Mouse (Mus musculus) spleen, embryonic (tissue): ENCODE data around the gene Acpp.

ENCODE experiments used
- CTCF ChIA-PET: fragments of 350-600 bp; sonication (Branson Sonifier 250); formaldehyde crosslinking; loops from one replicate; lab custom pipeline; 2022; lab: Charles Lee

Acpp gene

DNA sequence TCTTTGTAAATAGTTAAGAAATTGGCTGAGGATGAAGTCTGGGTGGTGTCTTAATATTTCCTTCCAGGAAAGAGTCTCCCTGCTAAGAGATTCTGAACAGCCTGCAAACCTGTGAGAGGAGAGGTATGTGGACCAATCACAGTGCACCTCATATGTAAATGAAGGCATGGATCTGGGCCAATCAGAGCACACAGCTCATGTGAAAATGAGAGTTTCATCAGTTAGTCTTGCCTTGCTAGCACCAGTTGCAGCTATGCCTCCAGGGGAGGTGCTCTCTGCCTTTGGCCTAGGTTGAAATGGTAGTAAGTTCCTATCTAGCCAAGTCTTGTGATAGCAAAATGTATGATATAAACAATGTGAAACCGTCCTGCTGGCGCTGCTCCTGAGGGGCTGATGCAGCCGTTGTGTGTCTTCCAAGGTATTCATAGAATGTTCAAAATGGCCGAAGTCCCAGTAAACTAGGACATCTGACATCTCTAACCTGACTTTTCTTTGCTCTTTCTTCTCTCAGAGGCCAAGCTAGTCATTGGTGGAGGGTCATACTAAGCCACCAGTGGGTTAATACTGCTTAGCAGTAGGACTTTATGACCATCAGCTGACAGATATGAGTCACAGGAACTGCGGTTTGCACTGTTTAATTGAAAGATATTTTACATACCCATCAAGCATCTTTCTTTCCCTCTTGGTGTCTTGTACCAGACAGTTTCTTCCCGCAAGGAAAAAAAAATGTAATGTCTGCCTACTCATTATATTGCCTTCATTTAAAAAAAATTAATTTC lies 32.0 kb downstream of the Acpp start:
- CTCF ChIA-PET = no interaction called here

DNA sequence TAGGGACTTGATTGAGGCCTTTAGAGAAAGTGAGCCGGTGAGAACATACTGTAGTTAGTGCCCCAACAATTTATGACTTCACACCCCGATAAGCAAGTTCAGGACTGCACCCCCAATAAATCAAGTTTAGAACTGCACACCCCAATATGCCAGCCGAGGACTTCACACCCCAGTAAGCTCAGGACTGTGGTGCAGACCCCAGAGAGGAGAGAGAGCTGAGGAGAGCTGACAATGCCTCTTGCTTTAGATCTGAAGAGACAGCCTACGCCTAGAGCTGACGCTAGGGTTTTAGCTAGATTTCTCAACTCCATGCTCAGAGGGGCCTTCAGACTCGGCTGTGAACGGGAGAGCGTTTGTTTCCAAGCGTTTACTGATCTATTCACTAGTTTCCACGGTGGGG lies 32.7 kb downstream of the Acpp start:
- CTCF ChIA-PET = no interaction called here

DNA sequence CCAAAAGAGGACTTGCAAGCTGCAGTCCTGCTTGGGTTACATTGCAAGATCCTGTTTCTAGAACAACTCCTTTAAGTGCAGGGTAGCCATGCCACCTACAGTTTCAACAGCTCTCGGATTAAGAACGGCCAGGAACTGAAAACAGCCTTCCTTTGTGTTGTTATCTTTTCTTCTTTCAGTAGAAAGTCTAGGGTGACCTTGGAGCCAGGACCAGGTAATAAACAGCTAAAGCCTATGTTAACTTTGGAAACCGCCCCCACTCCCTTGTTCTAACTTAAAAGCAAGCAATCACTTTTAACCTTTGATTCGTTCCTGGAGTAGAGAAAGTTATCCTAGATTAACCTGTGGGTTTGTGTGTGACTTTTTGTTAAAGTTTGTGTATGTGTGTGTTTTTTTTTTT lies 33.2 kb downstream of the Acpp start:
- CTCF ChIA-PET = no interaction called here

DNA sequence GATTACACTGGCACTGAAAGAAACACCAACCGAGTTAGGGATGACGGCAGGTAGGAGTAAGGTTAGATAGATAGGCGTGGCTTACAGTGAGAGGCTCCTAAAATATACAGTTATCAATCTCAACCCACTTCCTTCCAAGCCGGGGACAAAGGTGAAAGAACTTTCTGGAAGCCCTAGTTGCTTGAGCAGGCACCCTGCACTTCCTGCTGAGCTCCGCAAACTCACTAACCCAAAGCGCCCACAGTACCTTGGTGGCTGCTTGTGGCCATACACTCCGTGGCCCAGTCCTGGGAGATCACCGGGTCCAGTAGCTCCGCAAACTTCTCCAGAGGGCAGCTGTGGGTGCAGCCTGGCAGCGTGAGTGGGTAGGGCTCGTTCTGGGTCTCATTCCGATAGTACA lies 37.0 kb downstream of the Acpp start:
- CTCF ChIA-PET = no interaction called here

DNA sequence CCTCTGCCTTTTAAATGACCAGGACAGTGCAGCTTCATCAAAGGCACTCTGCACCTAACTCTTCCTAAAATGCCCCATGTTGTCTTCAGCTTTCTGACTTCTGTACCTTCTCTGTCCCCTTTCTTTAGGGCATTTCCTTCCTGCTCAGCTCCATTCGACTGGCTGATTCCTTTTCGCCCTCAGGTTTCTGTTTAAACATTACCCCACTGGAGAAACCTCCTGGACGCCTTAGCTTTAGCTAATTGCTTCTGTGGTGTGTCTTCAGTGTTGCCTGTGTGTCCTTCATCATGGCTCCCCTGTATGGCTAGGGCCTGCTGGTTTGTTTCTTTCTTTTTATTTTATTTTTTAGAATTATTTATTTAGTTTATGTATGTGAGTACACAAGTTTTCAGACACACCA lies 40.5 kb downstream of the Acpp start:
- CTCF ChIA-PET = no interaction called here

DNA sequence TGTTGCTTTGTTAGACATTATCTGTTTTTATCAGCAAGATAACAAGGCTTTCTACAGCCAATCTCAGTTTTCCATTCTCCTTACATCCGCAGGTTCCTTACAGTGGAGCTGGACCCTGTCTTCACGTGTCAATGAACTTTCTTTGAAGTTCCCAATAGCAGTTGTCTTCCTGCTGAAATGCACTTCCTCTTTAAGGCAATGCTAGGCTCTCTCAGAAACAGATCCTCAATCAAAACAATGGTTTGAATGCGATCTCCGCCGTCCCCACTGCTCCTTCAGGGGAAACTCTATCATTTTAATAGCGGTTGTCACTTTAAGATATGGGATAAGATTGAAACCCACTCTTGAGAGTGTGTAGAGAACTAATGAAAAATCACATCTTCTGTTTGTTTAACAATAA lies 52.6 kb downstream of the Acpp start:
- CTCF ChIA-PET = no interaction called here

DNA sequence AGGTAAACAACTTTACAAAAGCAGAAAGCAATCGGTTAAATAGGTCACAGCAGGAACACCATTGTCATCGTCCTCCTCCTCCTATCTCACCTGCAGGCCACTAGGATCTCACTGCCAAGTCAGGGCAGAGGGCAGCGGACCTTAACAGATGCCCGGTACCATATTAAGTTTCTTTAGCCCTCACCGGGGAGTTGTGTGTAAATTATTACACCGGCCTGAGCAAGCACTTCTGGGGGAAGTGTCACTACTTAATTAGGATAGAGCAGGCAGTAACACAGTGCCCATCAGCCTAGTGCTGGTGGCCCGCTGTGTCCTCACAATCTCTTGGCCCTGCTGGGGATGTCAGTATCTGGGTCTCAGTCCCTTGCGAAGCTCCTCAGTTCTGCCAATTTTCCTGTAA lies 55.0 kb downstream of the Acpp start:
- CTCF ChIA-PET = no interaction called here

DNA sequence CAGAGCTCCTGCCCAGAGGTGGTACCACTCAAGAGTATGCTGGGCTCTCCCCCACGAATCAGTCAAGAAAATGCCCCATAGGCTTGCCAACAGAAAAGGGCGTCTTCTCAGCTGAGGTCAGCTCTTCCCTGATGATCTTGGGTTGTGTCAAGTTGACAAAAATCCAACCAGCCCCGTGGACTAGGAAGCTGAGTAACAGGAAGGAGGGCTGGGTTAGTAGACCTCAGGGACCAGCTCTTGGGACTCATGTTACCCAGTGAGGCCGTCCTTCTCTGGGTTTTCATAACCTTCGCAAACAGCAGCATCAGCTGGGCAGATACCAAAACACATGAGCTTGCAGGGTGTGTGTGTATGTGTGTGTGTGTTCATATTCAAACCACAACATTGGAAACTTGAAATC lies 55.8 kb downstream of the Acpp start:
- CTCF ChIA-PET = no interaction called here

DNA sequence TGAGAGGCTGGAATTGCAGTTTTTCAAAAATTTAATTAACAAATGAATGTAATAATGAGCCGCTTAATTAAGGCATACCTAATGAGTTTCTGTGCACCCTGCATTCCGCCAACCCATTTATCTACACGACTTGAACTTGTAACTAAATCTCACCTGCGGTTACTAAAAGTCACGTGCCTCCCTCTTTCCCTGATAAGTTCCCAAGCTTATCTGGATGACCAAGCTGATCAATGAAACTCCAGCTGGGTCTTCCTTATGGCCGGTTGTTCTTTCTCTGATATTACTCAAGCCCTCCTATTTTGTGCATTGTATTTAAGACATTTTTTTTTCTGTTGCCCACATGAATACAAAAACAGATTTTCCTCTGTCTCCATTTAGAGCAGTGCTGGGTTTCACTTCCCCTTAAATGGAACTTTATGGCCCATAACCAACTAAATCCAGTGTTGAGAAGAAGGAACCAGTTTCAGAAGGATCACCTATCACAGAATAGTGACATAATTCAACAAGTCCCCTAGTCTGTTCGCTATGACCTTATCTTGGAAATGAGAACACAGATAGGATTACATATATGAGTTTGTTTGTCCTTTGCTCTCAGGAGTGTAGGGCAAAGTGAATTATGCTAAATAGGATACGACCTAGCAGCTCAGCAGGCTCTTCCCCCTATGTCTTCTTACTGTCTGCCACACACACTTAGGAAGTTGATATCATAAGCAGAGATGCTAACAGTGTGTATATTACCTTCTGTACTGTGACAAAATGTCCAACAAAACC lies 56.6 kb downstream of the Acpp start:
- CTCF ChIA-PET = no interaction called here

DNA sequence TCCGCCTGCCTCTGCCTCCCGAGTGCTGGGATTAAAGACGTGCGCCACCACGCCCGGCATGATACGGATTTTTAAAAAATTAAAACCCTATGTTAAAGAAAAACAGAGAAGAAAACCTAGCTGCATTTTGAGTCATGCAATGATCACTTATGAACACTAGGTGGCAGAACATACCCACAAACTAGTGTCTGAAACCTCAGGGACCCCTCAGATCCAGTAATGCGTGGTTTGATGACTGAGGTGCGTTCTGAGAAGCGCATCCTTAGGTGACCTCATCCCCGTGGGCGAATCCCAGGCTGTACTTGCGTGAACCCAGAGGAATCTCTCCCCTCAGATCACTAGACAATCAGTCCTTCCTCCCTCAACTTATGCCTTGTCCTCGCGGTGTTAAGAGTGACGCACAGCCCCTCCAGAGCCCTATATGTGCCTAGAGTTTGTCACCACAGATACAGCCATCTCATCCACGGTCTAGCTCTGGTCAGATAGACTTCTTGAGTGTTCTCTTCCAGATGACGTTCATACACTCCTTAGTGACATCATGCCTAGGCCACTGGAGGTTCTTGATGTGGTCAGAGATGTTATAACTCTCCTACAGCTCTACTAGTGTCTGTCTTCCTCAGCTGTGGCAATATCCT lies 59.9 kb downstream of the Acpp start:
- CTCF ChIA-PET = interaction anchor here (0.6 to 0.8 kb wide), 3 partner anchors 28 to 225 kb away, joined by 3 to 11 read pairs (median 9); no protein-coding TSS in a partner anchor

DNA sequence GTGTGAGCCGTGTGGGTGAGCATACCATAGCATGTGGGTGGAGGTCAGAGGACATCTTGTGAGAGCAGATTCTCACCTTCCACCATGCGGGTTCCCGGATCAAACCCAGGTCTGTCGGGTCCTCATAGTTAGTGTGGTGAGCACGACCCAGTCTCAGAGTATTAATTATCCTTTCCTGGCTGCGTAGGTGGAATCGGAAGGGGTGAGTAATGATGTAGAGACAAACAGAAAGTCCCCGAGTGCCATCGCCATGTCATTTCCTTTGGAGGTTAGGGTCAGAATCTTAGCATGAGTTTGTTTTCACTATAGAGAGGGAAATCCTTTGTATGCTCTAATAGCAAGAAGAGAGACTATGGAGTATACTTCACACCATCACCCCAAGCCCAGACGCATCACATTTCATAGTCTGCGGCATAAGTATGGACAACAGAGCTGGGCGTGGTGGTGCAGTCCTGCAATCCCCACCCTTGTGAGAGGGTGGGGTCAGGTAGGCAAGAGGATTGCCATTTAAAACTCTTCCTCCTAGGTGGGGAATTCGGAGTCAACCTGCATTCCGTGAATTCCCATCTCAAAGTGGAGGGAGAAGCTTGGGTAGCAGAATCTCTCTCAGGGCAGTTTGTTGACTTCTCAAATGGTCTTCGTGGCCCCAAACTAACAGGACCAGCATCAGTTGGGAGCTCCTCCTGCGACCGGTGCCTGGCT lies 62.3 kb downstream of the Acpp start:
- CTCF ChIA-PET = no interaction called here

DNA sequence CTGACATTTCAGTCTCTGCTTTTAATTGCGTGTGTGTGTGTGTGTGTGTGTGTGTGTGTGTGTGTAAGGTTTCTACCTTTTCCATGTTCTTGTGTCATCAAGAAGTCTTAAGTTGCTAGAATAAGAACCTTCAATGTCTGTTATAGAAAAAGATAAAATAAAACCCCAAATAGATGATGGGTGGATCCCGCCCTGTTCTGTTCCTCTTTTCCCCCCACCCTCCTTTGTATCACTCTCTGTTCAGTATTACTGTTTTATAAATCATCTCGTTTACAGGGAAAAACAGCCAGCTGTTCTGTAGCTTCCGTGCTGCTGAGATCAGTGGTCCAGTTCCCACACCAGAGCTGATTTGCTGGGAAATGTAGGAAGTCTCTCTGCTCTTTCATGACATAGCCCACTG lies 65.5 kb downstream of the Acpp start:
- CTCF ChIA-PET = no interaction called here

DNA sequence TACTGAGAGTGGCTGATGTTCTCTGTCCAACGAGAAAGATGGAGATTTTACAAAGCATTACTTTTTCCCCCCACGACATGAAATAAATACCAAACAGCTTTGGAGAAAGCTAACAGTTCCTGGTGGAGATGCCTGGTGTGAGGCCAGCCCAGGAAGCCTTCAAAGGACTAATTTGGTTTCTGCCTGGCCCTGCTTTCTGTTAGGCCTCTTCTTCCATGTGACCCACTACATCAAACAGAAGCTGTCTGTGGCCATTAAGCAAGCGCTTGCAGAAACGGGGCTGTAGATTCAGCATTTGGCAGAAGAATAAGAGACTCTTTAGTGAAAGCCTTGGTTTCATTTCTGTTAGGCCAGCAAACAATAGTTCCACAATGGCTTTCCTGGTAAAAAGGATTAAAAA lies 65.9 kb downstream of the Acpp start:
- CTCF ChIA-PET = no interaction called here

DNA sequence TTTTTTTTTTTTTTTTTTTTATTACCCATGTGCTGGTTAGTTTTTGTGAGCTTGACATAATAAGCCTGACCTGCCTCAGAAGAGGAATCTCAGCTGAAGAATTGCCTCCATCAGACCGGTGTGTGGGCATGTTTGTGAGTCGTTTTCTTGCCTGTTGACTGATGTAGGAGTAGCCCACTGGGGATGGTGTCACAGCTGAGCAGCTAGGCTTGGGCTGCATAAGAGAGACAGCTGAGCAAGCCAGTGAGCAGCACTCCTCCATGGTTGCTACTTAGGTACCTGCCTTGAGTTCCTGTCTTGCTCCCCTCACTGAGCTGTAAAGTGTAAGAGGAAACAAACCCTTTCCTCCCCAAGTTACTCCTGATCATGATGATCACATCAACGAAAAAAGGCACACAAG lies 67.6 kb downstream of the Acpp start:
- CTCF ChIA-PET = no interaction called here

DNA sequence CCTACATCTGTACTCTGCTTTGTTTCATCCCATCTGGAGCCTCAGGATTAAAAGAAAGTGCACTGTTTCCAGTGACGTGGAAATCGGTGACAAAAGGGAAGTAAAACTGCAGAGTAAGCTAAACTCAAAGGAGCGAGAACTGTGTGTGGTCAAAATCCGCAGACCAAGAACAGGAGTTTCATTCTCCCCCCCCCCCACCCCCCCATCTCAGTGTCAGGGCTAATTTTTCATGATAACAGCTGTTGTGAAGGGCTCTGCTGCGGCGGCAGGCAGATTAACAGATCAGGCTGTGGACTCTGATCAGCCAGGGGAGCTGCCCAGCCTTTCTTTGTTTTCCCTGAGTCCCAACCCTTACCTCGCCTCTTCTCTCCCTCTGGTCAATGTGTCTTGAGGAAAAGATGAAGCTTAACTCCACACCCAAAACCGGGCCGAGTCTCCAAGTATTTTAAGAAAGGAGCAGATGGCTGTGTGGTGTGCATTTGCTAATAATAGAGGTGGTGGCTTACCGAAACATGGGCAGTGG lies 68.1 kb downstream of the Acpp start:
- CTCF ChIA-PET = no interaction called here

DNA sequence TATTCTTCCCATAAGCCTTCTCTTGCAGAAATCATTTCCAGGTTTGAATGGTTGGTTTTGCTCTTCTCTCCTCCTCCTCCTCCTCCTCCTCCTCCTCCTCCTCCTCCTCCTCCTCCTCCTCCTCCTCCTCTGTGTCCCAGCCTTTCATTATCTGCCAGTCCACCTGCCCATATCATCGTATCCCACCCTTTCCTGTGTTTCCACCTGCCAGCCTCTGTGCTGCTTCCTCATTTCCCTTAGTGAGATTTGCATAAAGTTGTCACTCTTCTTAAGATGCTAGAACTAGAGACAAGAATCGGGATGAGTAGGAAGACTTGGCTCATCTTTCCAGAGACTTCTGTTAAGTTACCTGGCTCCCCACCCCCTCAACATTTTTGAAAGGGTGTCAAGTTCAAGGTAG lies 73.0 kb downstream of the Acpp start:
- CTCF ChIA-PET = no interaction called here

DNA sequence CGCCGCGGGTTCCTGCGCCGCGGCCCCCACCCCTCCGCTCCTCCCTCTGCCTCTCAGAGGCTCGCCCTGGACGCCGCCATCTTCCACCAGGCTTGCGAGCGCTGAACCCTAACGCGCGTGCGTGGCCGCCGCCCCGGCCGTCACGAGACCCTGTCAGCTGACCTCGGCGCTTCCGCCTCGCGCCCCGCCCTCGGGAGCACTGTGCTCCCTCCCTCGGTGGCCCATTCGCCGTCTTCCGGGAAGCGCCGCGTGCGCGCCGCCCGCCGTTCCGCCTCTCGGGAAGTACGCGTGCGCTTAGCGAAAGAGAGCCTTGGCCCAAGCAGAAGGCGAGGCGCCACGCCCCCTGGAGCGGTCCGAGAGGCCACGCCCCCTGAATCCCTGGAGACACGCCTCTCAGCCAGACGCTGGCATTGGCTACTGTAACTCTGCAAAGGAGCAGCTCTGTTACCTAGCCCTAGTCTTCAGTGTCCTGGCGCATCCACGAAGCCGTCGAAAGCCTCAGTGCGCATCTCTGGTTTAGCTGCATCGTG lies 74.7 kb downstream of the Acpp start, which contains the start of gene Dnajc13:
Gene Dnajc13, minus strand, starts transcription at position 108 of the 530 bp plus-strand sequence.
- CTCF ChIA-PET = no interaction called here

DNA sequence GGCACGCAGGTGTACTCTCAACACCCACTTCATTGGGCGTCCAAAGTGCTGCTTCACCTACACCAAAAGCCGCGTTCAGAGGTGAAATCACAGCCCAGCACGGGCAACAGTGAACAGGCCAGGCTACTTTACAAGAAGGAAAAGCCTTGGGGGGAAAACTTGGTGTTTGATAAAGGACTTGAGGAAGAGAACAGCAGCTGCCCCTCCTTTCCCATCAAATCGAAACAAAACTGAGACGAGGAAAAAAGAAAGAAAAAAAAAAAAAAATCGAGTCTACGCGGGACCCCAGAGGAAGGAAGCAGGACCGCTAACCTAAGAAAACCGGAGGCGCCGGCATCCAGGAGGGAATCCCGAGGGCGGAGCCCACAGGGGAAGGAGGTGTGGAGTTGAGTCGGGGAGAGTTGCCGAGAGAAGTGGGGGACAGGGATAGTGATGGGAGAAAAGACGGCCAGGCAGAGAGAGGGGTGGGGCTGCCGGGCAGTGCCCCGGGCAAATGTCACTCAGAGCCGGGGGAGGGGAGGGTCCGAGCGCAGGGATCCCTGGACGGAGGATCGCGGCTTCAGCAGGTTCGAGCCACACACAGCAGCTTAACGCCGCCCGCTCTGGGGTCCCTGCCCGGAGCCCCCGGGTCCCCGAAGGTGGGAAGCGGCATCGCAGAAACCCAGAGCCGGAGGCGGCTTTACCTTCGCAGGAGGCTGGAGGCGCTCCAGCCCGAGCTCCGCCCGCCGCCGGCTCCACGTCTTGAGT lies 75.4 kb downstream of the Acpp start:
- CTCF ChIA-PET = no interaction called here

DNA sequence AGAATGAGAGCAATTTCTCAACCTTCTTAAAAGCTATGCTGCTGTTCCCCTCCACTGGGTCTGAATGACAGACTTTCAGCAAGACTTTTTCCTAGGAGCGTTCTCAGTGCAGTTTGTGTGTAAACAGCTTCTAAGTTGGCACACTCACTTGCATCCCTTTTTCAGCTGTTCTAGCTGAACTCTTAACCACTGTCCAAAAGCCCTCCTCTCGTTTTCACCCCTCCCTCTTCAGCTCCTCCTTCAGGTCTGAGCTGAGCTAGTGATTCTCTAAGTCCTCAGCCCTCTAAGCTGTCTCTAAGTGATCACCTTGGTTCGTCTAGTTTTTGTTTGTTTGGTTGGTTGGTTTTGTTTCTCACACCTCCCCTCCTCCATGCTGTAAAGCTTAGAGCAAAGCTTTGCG lies 77.2 kb downstream of the Acpp start:
- CTCF ChIA-PET = no interaction called here

DNA sequence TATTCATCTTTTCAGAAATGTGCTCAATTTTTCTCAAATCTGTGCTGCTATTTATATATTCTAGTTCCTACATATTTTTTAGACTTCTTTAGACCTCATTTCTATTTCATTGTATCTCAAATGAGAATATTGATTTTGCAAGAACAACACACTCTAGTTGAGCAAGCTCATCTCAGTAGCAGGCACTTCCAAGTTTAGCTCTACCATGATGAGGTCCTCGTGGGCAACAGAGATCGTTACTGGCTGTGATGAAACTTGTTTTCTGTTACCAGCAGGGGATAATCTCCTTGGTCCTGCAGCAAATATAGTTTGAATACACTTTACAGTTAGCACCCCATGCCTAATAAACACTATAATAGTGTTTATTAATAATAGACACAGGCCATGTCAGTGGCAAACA lies 81.5 kb downstream of the Acpp start:
- CTCF ChIA-PET = no interaction called here
